Mouse (Mus musculus): Measurements from ENCODE around the gene Shc1. TPM values are rescaled to one million over a fixed set of nuclear protein-coding genes. Genes with fewer than 3 reads are reported as not detected.
"Not testable (repeated sequence)": the region's sequence is repeated elsewhere in the genome, so short reads cannot be mapped to it uniquely, and the experiment has no call there.

The Shc1 gene
- polyA plus RNA-seq, 2 experiments from 2014 or later: 33.2 to 35.2 TPM

DNA sequence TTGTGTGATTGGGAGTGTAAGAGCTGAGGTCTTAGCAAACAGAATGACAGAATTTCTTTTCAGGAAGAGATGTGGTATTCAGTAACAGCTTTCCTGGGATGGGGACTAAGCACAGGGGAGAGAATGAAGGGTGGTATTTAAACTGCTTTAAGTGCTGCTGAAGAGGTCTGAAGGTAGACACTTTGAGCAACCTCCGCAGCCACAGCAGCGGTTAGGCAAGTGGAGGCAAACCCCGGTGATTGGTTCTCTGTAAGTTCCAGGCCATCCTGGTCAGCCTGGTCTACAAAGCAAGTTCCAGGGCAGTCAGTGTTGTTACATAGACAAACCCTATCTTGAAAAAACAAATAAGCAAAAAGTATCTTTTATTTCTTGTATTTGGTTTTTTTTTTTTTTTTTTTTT, 1.7 kb downstream of the Shc1 start:
- no peak for ATAC-seq

DNA sequence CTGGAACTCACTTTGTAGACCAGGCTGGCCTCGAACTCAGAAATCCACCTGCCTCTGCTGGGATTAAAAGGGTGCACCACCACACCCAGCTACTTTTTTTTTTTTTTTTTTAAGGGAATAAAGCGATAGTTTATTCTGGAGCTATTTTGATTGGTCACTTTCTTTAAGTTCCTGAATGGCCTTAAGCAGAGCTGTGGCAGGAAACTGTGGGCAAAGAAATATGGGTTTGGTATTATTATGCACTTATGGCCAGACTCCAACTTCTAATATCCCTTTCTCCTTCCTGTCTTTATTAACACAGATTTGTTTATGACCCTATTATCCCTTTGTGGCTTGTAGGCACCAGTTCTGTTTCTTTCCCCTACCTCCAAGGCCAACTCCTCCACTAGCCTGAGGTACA, 2.2 kb downstream of the Shc1 start:
- no peak for ATAC-seq

DNA sequence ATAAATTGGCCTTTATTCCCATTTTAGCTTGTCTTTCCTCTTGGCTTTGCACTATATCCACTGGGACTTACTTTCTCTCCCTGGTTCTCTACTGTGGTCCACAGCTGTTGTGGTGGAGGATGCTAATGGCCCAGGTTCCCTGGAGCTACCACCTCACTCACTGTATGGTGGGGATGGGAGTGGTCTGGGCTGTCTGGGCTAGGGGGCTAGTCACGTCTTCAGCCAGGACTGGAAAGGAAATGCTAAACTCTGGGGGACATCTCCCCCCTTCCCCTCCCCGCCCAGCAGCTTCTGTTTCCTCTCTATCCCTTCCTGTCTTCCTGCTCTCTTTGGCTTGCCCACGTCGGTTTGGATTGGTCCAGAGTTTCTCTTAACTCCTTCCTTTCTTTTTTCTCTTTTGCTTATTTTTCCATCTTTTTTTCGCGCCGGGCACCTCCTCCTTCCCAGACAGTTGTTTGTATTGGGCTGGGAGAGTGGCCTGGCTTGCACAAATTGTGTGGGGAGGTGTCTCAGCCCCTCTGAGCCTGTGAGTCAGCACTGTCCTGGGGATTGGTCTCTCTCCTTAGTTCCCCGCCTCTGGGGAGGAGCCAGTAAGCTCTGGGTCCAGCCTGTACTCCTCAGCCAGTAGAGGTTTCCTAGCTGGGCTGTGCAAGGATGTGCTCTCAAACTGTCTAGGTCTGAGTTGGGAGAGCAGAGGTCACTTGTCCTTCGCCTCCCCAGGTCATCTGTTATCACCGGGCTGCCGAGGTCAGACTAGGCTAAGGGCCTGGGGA, 2.9 kb downstream of the Shc1 start:
- no peak for ATAC-seq

DNA sequence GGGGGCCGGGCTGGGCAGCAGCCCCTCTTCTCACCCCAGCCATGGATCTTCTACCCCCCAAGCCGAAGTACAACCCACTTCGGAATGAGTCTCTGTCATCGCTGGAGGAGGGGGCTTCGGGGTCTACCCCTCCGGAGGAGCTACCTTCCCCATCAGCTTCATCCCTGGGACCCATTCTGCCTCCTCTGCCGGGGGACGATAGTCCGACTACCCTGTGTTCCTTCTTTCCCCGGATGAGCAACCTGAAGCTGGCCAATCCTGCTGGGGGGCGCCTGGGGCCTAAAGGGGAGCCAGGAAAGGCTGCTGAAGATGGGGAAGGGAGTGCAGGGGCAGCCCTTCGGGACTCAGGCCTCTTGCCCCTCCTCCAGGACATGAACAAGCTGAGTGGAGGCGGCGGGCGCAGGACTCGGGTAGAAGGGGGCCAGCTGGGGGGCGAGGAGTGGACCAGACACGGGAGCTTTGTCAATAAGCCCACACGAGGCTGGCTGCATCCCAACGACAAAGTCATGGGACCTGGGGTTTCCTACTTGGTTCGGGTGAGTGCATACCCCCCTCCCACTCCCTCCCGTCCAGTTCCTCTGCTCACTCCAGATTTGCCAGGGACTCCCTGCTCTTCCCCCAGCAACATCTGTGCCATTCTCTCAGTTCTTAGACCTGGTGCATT, 3.7 kb downstream of the Shc1 start:
- no peak for ATAC-seq

DNA sequence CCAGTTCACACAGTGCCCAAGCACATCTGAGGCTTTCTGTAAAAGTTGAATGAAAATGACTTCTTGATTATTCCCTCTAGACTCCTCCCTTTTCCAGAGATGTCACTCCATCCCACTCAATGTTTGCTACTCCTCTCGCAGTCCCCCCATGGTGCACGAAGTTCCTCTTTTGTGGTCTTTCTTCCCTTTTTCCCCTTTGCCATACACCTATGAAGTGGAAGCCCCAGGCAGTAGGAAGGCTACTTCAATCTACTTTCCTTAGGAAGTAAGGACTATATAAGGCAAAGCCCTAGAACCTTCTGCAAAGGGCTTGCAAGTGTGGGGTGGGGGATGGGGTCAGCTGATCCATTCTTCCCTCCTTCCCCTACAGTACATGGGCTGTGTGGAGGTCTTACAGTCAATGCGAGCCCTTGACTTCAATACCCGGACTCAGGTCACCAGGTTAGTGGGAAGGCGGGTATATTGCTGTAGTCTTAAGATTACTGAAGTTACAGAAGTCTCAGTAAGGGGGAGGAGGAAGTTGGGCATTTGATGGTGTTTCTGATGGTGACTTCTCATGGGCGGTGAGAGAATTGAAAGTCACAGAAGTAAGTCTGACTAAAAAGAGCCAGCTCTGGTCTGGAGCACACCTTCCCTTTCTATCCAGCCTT, 4.4 kb downstream of the Shc1 start:
- no peak for ATAC-seq

DNA sequence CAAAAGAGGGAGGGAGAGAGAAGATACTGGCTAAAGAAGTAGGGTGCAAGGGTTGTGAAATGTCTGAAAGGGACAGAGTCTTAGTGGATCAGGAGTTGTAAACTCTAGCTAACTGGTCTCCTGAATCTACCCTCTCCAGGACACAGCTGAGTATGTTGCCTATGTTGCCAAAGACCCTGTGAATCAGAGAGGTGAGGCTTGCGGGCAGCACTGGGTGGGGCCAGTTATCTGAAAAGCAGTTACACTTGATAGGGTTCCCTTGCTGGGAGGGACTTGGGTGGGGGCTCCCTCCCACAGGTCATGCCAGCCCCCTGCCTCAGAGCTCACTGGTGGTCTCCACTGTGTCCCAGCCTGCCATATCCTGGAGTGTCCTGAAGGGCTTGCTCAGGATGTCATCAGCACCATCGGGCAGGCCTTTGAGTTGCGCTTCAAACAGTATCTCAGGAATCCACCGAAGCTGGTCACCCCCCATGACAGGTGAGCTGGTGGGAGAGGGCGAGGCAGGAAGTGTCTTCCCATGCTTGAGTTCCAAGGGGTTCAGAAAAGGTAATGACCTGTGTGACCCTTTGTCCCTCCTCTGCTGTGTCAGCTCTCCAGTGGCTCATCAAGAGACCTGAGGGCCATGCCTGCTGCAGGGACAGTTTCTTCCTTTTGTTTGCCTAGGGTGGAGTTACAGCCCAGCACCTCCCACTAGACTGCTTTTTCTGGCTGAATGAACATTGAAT, 6.3 kb downstream of the Shc1 start:
- ATAC-seq: no peak

DNA sequence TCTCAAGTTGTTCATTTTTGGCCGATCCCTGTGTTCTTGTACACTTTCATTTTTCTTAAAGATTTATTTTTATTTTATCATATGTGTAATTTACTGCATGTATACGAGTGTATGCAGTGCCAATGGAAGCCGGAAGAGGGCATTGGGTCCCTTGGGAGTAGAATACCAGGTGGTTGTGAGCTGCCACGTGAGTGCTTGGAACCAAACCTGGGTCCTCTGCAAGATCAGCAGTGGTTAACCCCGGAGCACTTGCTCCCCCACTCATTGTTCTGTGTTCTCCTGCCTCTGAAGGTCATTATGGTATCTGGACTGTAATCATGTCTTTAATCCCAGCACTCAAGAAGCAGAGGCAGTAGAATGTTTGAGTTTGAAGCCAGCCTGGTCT, 6.9 kb downstream of the Shc1 start:
- no peak for ATAC-seq

DNA sequence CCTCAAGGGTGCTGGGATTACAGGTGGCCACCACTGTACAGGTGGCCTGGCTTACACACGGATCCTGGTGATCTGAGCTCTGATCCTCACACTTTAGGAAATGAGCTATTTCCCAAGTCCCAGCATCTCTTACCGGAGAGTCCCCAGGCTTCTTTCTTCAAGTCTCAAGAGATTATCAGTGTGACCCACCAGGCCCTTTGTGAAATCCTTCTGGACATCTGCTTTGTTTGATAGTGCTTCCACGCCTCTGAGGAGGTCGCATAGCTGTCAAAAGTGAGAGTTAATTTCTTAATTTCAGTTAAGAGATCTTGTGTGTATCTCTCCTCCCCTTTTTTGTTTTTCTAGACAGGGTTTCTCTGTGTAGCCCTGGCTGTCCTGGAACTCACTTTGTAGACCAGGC, 7.6 kb downstream of the Shc1 start:
- ATAC-seq: no peak

DNA sequence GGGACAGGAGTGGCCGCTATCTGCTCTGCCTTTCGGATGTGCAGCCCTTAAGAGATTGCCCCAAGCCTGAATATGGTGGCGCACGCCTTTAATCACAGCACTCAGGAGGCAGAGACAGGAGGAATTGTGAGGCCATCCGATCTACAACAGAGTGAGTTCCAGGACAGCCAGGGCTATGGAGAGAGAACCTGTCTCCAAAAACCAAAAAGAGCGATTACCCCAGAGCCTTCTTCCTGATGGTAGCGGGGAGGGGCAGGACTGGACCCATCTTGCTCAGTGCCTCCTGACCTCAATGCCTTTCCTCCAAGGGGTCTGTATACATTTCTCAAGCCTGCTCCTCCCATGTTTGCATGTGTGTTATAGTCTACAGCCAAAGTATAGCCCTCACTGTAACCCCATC, 10.8 kb downstream of the Shc1 start:
- not testable (repeated sequence) for ATAC-seq

DNA sequence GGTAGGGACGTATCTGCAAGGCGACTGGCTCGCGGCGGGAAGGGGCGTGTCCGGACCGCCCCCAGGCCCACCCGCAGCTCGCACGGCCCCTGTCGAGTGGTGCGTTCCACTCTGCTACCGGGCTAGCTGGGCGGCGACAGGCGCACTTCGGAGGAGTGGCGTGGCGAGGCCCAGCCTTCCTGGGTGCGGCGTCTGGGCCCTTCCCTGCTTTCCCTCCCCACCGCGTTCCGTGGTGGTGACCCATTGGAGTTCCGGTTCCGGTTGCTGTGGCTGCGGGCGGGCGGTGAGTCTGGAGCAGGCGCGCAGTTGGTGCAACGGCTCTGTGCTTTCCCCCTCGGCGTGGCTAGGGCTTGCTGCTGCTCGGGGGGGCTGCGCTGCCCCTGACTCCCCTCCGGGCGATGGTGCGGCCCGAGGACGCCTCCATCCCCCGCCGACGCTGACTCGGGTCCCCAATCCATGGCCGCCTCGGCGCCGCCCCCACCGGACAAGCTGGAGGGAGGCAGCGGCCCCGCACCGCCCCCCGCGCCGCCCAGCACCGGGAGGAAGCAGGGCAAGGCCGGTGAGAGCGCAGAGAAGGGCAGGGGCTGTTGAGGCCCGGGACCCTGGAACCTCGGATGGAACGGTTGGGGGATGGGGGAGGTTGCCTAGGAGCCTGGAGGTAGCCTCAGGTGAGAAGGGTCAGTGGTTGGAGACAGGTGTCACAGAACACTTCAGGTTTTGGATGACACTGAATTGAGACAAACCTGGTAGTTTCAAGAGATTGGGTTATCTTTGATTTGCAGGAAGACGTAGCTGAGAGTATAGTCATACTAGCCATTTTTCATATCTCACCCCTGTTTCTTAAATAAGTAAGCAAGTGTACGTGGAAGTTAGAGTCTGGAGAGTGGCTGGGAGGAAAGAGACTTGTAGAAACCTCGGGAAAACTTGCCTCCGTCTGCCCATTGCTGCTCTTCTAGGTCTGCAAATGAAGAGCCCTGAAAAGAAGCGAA, 12.2 kb downstream of the Shc1 start, which contains the start of gene Pygo2:
Gene Pygo2 (plus strand): TSS at position 44 of the 989 bp plus-strand sequence.
- ATAC-seq: peak; percentile 98

DNA sequence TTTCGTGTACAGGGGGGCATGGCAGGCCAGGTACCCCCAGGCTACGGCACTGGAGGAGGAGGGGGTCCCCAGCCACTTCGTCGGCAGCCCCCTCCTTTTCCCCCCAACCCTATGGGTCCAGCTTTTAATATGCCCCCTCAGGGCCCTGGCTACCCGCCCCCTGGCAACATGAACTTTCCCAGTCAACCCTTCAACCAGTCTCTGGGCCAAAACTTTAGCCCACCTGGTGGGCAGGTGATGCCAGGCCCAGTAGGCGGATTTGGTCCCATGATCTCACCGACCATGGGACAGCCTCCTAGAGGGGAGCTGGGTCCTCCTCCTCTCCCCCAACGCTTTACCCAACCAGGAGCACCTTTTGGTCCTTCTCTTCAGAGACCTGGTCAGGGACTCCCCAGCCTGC, 14.4 kb downstream of the Shc1 start:
- ATAC-seq: no peak

DNA sequence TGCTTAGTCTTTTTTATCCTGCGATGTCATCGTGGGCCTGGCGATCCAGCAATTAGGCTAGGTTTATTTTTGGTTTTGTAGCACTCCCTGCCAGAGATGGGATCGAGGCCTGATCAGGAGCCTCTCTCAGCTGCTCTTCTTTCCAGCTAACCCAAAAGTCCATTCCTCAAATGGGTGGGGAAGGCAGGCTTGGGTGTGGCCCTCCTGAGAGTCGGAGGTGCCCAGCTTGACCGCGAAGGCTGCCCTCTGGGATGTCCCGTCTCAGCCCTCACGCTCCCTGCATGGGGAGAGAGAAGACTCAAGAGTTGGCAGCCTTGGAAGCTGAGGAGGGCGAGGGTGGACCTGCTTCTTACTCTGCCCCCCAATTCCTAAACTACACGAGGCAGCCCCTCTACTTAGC, 16.3 kb downstream of the Shc1 start:
- no peak for ATAC-seq

DNA sequence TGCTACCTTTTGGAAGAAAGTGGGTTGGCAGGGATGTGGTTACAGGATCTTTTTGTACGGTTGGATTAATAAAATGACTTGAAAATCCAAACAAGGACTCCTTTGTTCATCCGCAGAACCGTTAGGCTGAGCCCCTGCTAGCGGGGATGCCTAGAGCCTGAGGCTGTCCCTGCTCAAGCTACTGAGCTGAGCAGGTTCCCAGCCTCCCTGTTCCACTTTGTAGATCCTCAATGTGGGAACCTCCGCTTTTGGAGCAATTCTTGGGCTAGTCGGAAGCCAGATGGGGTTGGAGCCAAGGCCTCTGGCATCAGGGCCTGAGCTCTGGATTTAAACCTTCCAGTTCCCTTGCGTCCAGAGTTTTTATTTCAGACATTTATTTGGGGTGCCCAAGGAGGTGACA, 16.8 kb downstream of the Shc1 start:
- no peak for ATAC-seq

DNA sequence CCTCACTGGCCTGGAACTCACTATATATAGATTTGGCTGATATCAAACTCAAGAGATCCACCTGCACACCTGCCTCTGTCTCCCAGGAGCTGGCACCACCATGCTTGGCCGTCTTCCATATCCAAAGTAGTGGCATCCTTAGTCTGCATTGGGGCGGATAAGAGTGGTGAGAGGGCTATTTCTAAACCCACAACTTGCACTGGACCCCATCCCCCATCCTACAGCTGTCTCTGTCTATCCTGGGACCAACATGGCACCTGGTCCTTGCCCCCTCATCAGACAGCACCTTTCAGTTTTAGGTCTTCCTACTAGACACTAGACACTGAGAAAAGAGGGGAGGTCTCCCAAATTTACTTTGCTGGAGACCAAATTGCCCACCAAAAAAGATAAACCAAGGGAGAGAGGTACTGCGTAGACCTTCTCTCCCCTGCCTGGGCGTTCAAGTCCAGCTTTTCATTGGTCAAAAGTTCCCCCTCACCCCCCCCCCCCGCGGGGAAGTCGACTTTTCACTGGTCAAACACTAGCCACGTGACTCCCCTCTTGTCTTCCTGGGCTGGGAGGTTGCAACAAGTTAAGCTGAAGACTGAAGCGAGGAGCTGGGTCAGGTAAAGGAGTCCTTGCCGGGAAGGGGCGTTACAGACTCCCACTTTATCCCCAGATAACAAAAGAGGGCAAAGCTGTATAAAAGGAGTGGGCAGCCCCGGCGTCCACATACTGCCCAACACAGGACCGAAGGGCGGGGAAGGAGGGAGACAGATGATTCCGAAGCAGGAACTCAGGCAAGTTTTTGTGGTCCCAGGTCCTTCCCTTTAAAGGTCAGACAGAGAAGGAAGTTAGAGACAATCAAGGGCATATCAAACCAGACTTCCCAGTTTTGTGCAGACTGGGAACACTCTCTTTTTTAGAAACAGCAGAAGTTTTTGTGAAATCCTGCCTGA, 18.2 kb downstream of the Shc1 start, which contains the start of gene Pbxip1:
Gene Pbxip1 (plus strand): TSS at position 531 of the 938 bp plus-strand sequence.
- ATAC-seq: peak; percentile 87

DNA sequence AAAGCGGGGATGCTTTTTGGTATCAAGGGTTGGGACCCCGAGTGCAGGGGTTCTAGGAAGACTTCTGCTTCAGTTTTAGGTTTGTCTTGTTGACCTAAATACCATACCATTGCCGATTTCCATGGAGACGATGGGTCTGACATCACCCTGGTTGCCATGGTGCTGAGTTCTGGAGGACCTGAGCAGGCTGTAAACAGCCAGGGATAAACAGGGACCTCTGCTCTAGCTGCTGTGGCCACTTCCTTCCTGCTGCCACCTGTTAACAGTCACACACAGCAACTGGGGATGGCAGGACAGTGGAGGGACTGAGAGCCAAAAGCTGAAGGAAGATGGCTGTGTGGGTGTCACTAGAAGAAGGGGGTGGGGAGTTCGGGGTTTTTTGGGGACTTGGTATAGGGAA, 19.0 kb downstream of the Shc1 start:
- peak; percentile 70 for ATAC-seq

DNA sequence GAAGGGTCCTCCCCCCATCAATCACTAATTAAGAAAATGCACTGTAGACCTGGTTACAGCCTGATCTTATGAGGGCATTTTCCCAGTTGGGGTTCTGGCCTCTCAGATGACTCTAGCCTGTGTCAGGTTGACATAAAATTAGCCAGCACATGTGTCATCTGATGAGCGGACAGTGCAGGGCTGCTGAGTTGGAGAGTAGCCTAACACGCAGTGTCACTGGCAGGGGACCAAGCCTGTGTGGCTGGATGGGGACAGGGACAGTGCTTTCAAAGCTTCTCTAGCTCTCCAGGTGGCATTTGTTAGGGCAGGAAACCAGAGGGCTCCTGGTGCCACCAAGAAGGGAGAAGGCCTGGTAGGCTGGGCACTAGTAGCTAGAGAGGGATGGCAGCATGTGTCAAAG, 22.4 kb downstream of the Shc1 start:
- no peak for ATAC-seq

DNA sequence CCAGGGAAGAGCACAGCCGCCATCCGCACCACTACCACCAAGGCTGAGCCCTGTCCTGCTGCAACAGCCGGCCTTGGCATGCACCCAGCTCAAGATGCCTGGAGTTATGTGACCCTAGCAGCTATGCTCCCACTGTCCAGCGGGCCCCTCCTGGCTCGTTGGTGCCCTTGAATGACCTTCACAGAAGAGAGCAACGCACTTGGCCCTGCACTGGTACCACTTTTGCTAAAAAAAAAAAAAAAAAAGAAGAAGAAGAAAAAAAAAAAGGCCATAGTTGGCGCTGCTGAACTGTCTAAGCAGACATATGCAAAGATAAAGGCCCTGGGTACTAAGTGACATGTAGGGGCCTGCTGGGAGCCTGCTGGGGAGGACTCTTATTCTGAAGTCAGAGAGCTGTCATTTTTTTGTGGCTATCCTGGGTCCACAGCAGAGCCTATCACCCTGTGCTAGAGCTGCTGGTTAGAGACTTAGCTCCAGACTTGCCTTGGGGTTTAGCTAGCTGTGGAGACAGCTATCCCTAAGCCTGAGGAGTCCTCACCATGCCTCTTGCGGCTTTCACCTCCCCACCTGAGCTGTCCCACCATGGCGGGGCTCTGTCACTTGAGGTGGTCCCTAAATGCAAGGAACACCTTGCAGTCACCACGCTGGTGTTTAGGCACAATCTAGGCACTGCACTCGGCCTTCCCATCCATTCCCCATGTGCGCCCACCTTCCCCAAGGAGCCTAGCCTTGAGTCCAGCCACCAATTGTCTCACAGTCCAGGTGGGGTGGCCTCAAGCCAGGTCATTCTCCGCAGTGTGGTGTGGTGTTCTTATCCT, 30.7 kb downstream of the Shc1 start:
- peak; percentile 59 for ATAC-seq

DNA sequence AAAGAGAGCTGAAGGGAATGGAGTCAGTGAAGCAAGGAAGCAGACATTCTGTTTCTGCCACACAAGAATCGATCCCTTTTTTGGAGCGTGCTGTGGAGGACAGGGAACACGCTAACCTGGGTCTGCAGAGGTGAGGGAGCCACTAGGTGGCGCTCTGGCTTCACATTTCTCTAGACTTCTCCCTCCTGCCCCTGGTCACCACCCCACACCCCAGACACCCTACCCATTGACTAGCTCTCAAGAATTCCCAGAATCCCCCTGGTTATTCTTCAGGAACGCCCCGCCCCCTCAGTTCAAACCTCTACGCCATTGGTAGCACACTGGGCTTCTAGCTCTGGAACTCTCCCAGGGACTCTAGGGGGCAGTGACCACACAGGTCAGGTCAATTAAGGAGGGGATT, 31.3 kb downstream of the Shc1 start:
- peak; percentile 66 for ATAC-seq

DNA sequence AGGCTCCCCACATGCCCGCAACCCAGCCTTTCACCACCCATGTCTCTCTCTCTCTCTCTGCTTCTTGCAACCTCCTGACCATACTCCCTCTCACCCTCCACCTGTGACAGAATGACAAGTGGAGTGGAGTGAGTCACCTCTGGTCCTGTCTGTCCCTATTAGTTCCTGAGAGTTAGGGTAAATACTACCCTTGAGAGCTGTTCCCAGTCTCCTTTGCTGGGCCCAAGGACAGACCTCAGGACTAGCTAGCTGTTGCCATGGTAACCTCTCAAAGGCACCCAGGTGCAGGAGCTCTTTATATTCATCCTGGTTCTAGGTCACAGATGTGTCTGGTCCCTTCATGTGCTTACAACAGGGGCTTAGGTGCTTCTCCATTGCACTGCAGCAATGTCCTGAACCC, 33.7 kb downstream of the Shc1 start:
- no peak for ATAC-seq
